Mouse (Mus musculus) embryo, embryonic 9.5 days (tissue): ENCODE results near the gene 1810037I17Rik.
"Not testable (repeated sequence)": the region's sequence is repeated elsewhere in the genome, so short reads cannot be mapped to it uniquely, and the experiment has no call there.

Source experiments
- DNase-seq: peaks from one replicate; pipeline ENCODE4 v3.0.0-alpha.2; 2017; ENCODE audit errors: extremely low spot score

1810037I17Rik gene

GRCm38 (mm10) chr3:122932466-122932865, 8.5 kb downstream of the 1810037I17Rik start:
- DNase-seq, result no peak

- not testable (repeated sequence) for DNase-seq
These were observed 13.2 kb downstream of the 1810037I17Rik start for GRCm38 (mm10) chr3:122937176-122937575.

- DNase-seq, result no peak
These were observed 15.2 kb downstream of the 1810037I17Rik start for GRCm38 (mm10) chr3:122939215-122939614.

GRCm38 (mm10) chr3:122943387-122943890, 19.4 kb downstream of the 1810037I17Rik start:
- no peak for DNase-seq

- DNase-seq, result no peak
These were observed 26.1 kb downstream of the 1810037I17Rik start for GRCm38 (mm10) chr3:122950129-122950528.

GRCm38 (mm10) chr3:122964301-122964700, 40.3 kb downstream of the 1810037I17Rik start:
- DNase-seq, result no peak

GRCm38 (mm10) chr3:122968391-122968790, 44.4 kb downstream of the 1810037I17Rik start:
- DNase-seq, result no peak

- peak; percentile 24 for DNase-seq
These were observed 48.3 kb downstream of the 1810037I17Rik start for GRCm38 (mm10) chr3:122972126-122972822.

- DNase-seq, result no peak
These were observed 50.8 kb downstream of the 1810037I17Rik start for GRCm38 (mm10) chr3:122974833-122975232.

GRCm38 (mm10) chr3:122975363-122975762, 51.4 kb downstream of the 1810037I17Rik start:
- no peak for DNase-seq
